Mouse (Mus musculus) CD4-positive, CD25-positive, alpha-beta regulatory T cell, adult 2 months (primary cell): ENCODE results near the gene Adra1b.

ENCODE experiments used
- DNase-seq: peaks from one replicate; pipeline ENCODE4 v3.0.0-alpha.2; 2012; ENCODE audit warnings: low read depth, low spot score

The Adra1b gene

GRCm38 (mm10) chr11:43820552-43821460, 80.2 kb downstream of the Adra1b start:
- no peak for DNase-seq

GRCm38 (mm10) chr11:43817368-43817923, 83.6 kb downstream of the Adra1b start:
- no peak for DNase-seq

- no peak for DNase-seq
These were observed 88.5 kb downstream of the Adra1b start for GRCm38 (mm10) chr11:43812535-43812934.

- no peak for DNase-seq
These were observed 93.3 kb downstream of the Adra1b start for GRCm38 (mm10) chr11:43807732-43808131.

- DNase-seq: no peak
These were observed 105.0 kb downstream of the Adra1b start for GRCm38 (mm10) chr11:43795992-43796391.

- DNase-seq: no peak
These were observed 110.6 kb downstream of the Adra1b start for GRCm38 (mm10) chr11:43790446-43790845.

- peak; percentile 52 for DNase-seq
These were observed 117.2 kb downstream of the Adra1b start for GRCm38 (mm10) chr11:43783772-43784171.

GRCm38 (mm10) chr11:43783106-43783505, 117.9 kb downstream of the Adra1b start:
- DNase-seq: no peak

- no peak for DNase-seq
These were observed 121.5 kb downstream of the Adra1b start for GRCm38 (mm10) chr11:43779551-43779950.

- no peak for DNase-seq
These were observed 124.7 kb downstream of the Adra1b start for GRCm38 (mm10) chr11:43776324-43776694.

GRCm38 (mm10) chr11:43775469-43776323, 125.3 kb downstream of the Adra1b start:
- DNase-seq: no peak

GRCm38 (mm10) chr11:43773725-43774124, 127.3 kb downstream of the Adra1b start:
- no peak for DNase-seq

GRCm38 (mm10) chr11:43770110-43770509, 130.9 kb downstream of the Adra1b start:
- DNase-seq: no peak

GRCm38 (mm10) chr11:43767749-43768148, 133.3 kb downstream of the Adra1b start:
- DNase-seq: no peak

- DNase-seq: peak; percentile 89
These were observed 133.9 kb downstream of the Adra1b start for GRCm38 (mm10) chr11:43766922-43767648.

- no peak for DNase-seq
These were observed 142.6 kb downstream of the Adra1b start for GRCm38 (mm10) chr11:43758436-43758835.

GRCm38 (mm10) chr11:43755411-43755810, 145.6 kb downstream of the Adra1b start:
- DNase-seq: peak; percentile 34

- DNase-seq: no peak
These were observed 146.4 kb downstream of the Adra1b start for GRCm38 (mm10) chr11:43754568-43754967.

GRCm38 (mm10) chr11:43751542-43751941, 149.5 kb downstream of the Adra1b start:
- peak; percentile 29 for DNase-seq

- peak; percentile 99 for DNase-seq
These were observed 153.5 kb downstream of the Adra1b start, which contains the start of gene Ttc1 for GRCm38 (mm10) chr11:43747233-43748226. TSS of gene Ttc1 (minus strand) at chr11:43748008.
